Mouse (Mus musculus) MEL (cell line): Measurements from ENCODE around the gene Tlx1.

Experiments used
- CTCF ChIP-seq, 3 experiments: IDR thresholded peaks in 2 of 3; conservative IDR thresholded peaks in 1 of 3; 2 replicates each; pipeline ENCODE4 v1.5.1; 2011 to 2012; ENCODE audit warnings: low read length in 3 of 3, low read depth in 2 of 3, mild to moderate bottlenecking in 2 of 3, improper control_type of control experiment in 1 of 3, inconsistent platforms in 1 of 3, mixed read lengths in 1 of 3, moderate library complexity in 1 of 3; ENCODE audit not compliant: control insufficient read depth in 1 of 3, insufficient read depth in 1 of 3, poor library complexity in 1 of 3, severe bottlenecking in 1 of 3
- MYC ChIP-seq: IDR thresholded peaks from 2 replicates; pipeline ENCODE4 v1.6.1; 2011; ENCODE audit warnings: low read depth, mild to moderate bottlenecking, low read length, improper control_type of control experiment, moderate library complexity
- POLR2A ChIP-seq, 2 experiments: IDR thresholded peaks; 2 replicates each; pipeline ENCODE4 v1.6.1; 2011 to 2012; ENCODE audit warnings: low read length in 2 of 2, mild to moderate bottlenecking in 2 of 2, control low read depth in 1 of 2, improper control_type of control experiment in 1 of 2, low read depth in 1 of 2, moderate library complexity in 1 of 2; ENCODE audit not compliant: control insufficient read depth in 1 of 2, insufficient read depth in 1 of 2, poor library complexity in 1 of 2

DNA sequence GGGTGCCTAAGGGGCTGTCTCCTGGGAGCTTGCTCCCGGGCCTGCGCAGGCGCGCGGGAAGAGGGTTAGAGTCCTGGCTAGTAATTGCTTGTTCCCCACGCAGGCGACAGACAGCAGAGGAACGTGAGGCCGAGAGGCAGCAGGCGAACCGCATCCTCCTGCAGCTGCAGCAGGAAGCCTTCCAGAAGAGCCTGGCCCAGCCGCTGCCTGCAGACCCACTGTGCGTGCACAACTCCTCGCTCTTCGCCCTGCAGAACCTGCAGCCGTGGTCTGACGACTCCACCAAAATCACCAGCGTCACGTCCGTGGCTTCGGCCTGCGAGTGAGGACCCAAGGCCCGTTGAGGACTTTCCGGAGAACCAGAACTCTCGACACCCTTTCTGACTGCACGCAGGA is 5.3 kb downstream of the Tlx1 start:
- TF ChIP-seq POLR2A (IDR thresholded peaks at IDR 0.05; ENCODE audit: control insufficient read depth in 1 of 2, insufficient read depth in 1 of 2, low read depth in 1 of 2, low read length in 2 of 2, poor library complexity in 1 of 2) (no peak), CTCF (IDR thresholded peaks at IDR 0.05 in 2 of 3, conservative IDR thresholded peaks at IDR 0.05 in 1 of 3; ENCODE audit: control insufficient read depth in 1 of 3, insufficient read depth in 1 of 3, low read depth in 2 of 3, low read length in 3 of 3, poor library complexity in 1 of 3, severe bottlenecking in 1 of 3) (no peak), MYC (no peak)
